Mouse (Mus musculus) adrenal gland, postnatal 25 days (tissue): ENCODE results near the gene Hist1h4m. TPM values are rescaled to one million over a fixed set of nuclear protein-coding genes. Genes with fewer than 3 reads are reported as not detected.
"Not testable (repeated sequence)": the region's sequence is repeated elsewhere in the genome, so short reads cannot be mapped to it uniquely, and the experiment has no call there.

ENCODE experiments used
- DNase-seq: peaks from one replicate; pipeline ENCODE4 v3.0.0; 2021; ENCODE audit warnings: mixed read lengths
- microRNA-seq, 2 experiments: library from miRNA; unstranded; fragments of <30 nt; microRNA quantifications; one replicate each; pipeline ENCODE4 v1.2.0; 2021
- total RNA-seq: library from RNA; stranded (reverse); gene quantifications from 2 replicates; pipeline ENCODE4 v1.2.3, GENCODE M21; 2021

Hist1h4m gene
- total RNA-seq, 1 experiment from 2014 or later: 356 TPM

- not testable (repeated sequence) for DNase-seq
Observed at GRCm38 (mm10) chr13:21811074-21811473, 472 bp upstream of the Hist1h4m start.

DNA sequence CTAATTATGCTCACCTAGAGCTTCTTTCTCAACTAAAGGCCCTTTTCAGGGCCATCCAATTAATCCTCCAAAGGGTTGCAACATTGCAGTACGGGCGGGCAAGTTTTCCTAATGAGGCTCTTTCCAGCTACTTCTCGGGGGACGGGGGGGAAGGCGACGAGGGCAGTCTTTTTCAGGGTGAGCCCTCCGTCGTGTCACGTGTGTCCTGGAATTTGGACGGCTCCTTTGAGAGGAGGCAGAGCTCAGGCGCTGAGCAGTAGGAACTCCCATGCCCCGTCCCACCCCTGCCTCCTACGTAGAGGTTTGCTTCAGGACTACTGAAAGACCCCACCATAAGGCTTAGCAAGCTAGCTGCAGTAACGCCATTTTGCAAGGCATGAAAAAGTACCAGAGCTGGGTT is 546 bp downstream of the Hist1h4m start:
- DNase-seq: not testable (repeated sequence)

- not testable (repeated sequence) for DNase-seq
Observed at GRCm38 (mm10) chr13:21820082-21820890, 8.7 kb downstream of the Hist1h4m start.

DNA sequence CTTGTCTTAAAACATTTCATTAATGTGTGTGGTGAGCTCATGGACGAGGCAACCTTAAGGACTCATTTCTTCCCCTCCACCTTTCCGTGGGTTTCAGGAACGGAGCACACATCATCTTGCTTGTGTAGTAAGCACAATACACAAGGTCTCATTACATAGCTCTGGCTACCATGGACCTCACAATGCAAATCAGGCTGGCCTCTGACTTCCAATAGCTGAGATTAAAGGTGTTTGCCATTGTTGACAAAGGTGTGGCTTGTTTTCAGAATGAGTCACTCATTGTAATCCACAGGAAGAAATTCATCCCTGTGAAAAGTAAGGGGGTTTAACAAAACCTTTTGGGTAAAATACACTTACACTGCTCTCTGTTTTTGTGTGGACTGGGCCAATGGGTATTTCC is 17.0 kb downstream of the Hist1h4m start:
- DNase-seq: no peak

DNA sequence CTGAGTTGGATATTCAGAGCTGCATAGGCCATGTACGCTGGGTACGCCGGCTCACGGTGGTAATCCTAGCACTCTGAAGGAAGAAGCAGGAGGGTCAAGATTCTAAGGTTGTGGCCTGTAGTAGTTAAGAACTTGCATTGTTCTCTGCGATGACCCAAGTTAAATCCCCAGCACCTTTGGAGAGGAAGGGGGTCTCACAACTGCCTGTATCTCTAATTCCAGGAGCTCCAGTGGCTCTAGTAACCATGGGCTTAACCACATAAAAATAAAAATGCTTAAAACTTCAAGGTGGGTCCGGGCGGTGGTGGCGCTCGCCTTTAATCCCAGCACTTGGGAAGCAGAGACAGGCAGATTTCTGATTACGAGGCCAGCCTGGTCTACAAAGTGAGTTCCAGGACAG is 18.8 kb downstream of the Hist1h4m start:
- DNase-seq: no peak

DNA sequence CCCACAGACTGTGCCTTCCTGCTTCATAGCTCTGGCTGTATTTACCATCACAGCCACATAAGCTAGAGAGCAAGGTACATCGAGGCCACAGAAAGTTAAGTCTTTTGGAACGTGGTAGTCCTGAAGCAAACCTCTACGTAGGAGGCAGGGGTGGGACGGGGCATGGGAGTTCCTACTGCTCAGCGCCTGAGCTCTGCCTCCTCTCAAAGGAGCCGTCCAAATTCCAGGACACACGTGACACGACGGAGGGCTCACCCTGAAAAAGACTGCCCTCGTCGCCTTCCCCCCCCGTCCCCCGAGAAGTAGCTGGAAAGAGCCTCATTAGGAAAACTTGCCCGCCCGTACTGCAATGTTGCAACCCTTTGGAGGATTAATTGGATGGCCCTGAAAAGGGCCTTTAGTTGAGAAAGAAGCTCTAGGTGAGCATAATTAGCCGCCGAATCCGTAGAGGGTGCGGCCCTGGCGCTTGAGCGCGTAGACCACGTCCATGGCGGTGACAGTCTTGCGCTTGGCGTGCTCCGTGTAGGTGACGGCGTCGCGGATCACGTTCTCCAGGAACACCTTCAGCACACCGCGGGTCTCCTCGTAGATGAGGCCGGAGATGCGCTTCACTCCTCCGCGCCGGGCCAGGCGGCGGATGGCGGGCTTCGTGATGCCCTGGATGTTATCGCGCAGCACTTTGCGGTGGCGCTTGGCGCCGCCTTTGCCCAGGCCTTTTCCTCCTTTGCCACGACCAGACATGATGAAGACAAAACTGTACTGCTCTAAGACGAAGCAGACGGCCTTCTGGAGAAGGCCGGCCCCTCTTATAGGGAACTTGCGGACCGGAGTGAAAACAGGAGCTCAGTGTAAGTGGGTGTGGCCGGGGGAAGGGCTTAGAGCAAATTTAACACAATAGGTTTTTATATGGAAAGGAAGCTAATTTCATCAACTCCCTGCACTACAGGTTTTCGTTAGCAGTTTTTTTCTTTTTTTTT is 20.2 kb downstream of the Hist1h4m start, which contains the start of gene Hist1h4n:
Gene Hist1h4n, minus strand, starts transcription at position 779 of the 977 bp plus-strand sequence.
- DNase-seq: not testable (repeated sequence)

GRCm38 (mm10) chr13:21833461-21833860 is 21.9 kb downstream of the Hist1h4m start, which contains the start of the genes Hist1h2ap and Hist1h2br:
Gene Hist1h2ap, minus strand, starts transcription at chr13:21833507.
Gene Hist1h2br, plus strand, starts transcription at chr13:21833743.
- DNase-seq: not testable (repeated sequence)

- DNase-seq: not testable (repeated sequence)
Observed at GRCm38 (mm10) chr13:21840508-21840907, 29.0 kb downstream of the Hist1h4m start.

- not testable (repeated sequence) for DNase-seq
Observed at GRCm38 (mm10) chr13:21846356-21846755, 34.8 kb downstream of the Hist1h4m start.

GRCm38 (mm10) chr13:21847883-21848282 is 36.3 kb downstream of the Hist1h4m start:
- no peak for DNase-seq

DNA sequence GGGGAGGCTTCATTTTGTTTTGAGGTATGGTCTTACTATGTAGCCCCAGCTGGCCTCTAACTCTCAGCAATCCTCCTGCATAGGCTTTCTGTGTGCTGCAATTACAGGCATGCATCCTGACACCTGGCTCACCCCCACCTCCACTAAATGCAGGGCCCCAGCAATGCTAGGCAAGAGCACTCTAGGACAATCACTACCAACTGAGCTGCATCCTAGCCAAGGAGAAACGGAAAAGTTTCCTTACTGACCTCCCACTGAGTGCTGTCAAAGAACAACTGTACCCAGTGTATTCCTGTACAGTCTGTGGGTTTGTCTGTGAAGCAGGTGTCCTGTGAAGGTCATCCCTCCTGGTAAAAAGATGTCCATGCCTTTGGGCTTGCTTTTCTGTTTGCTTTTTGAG is 39.1 kb downstream of the Hist1h4m start:
- DNase-seq: not testable (repeated sequence)

DNA sequence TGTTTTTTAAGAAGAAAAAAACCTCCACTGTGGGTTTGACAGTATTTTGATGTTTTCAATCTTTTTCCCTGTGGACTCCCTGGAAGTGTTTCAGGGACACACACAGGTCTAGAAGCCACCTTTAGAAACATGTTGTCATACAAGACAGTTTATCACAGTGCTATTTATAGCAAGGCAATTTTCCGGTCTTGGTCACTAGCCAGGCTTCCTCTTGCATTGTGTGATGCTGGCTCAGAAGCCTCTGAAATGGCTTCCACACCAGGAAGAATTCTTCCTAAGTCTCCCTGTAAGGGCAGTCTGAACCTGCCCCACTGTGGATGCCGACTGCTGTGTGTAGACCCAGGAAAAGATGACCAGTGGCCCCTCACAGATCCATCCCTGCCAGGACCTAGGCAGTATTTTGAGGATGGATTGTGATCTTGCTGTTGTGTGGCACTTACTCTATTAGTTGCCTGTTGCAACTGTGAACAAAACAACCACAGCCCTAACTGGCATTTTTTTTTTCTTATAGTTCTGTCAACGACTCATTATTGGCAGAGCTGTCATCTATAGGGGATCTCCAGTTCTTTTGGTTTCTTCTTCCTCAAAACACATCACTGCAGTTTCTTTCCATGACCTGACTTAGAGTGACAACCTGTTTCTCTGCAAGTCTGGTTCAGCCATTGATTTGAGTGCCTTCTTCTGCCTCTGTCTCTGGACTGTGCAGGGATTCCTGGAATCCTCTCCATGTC is 40.8 kb downstream of the Hist1h4m start:
- DNase-seq: no peak

DNA sequence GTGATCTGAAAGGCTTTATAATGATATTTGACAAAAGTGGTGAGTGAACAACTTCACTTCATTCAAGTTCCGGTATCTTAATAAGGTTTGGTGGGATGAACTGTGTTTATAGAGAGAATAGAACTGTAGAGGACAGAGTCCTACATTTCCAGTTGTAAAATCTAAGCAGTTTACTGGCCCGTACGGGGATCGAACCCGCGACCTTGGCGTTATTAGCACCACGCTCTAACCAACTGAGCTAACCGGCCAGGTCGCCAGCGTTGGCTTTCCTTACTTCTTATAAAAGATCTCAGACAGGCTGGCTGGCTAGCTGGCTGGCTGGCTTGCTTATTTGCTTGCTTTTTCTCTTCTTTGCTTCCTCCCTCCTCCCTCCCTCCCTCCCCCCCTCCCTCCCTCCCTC is 43.6 kb downstream of the Hist1h4m start:
- peak; percentile 75 for DNase-seq

- DNase-seq: peak; percentile 14
Observed at GRCm38 (mm10) chr13:21855698-21856162, 44.2 kb downstream of the Hist1h4m start.

GRCm38 (mm10) chr13:21861608-21862007 is 50.1 kb downstream of the Hist1h4m start:
- no peak for DNase-seq

Small RNAs within 50 kb of the gene (microRNA-seq; reads per million reads assigned to microRNA genes)
- gene Gm19658 (0 reads per million in 2 experiments), gene Gm44346 (0 reads per million in 2 experiments), gene Gm44466 (0 reads per million in 2 experiments)

Other genes starting within 250 kb of the Hist1h4m start
- not detected in 2 replicates for gene Olfr1364, start 230.0 kb upstream of the Hist1h4m start, total RNA-seq
- not detected in 2 replicates for gene Olfr1362, start 197.7 kb upstream of the Hist1h4m start, total RNA-seq
- not detected in 2 replicates for gene Olfr11, start 169.2 kb upstream of the Hist1h4m start, total RNA-seq
- not detected in 2 replicates for gene Olfr1361, start 148.4 kb upstream of the Hist1h4m start, total RNA-seq
- not detected in 2 replicates for gene Olfr1360, start 134.3 kb upstream of the Hist1h4m start, total RNA-seq
- not detected in 2 replicates for gene Olfr1359, start 113.6 kb upstream of the Hist1h4m start, total RNA-seq
- 91.0 and 102 TPM in 2 replicates for gene Hist1h2bl, start 95.6 kb upstream of the Hist1h4m start, total RNA-seq
- gene Hist1h2ai, start 95.3 kb upstream of the Hist1h4m start, total RNA-seq: 9.0 and 60.3 TPM in 2 replicates
- 105 and 138 TPM in 2 replicates for gene Hist1h3h, start 94.1 kb upstream of the Hist1h4m start, total RNA-seq
- gene Hist1h2bm, start 89.7 kb upstream of the Hist1h4m start, total RNA-seq: 26.4 and 32.4 TPM in 2 replicates
- 20.5 and 22.8 TPM in 2 replicates for gene Hist1h4j, start 76.7 kb upstream of the Hist1h4m start, total RNA-seq
- gene Hist1h4k, start 61.2 kb upstream of the Hist1h4m start, total RNA-seq: 152 and 260 TPM in 2 replicates
- 28.8 and 39.5 TPM in 2 replicates for gene Hist1h2ak, start 57.9 kb upstream of the Hist1h4m start, total RNA-seq
- gene Hist1h2bn, start 57.6 kb upstream of the Hist1h4m start, total RNA-seq: 52.6 and 54.5 TPM in 2 replicates
- gene Hist1h1b, start 31.1 kb upstream of the Hist1h4m start, total RNA-seq: 48.9 and 60.4 TPM in 2 replicates
- gene Hist1h3i, start 28.4 kb upstream of the Hist1h4m start, total RNA-seq: 122 and 132 TPM in 2 replicates
- gene Hist1h2an, start 24.5 kb upstream of the Hist1h4m start, total RNA-seq: 17.4 and 21.1 TPM in 2 replicates
- gene Hist1h2bp, start 24.3 kb upstream of the Hist1h4m start, total RNA-seq: 37.8 and 38.3 TPM in 2 replicates
- 40.4 and 87.7 TPM in 2 replicates for gene Hist1h2bq, start 1.5 kb upstream of the Hist1h4m start, total RNA-seq
- 56.7 and 173 TPM in 2 replicates for gene Hist1h2ao, start 1.3 kb upstream of the Hist1h4m start, total RNA-seq
- 43.4 and 51.9 TPM in 2 replicates for gene Hist1h4n, start 20.4 kb downstream of the Hist1h4m start, total RNA-seq
- gene Hist1h2ap, start 21.8 kb downstream of the Hist1h4m start, total RNA-seq: 4.5 and 108 TPM in 2 replicates
- gene Hist1h2br, start 22.0 kb downstream of the Hist1h4m start, total RNA-seq: 39.7 and 86.5 TPM in 2 replicates
- gene Zfp184, start 133.3 kb downstream of the Hist1h4m start, total RNA-seq: 2.0 and 2.1 TPM in 2 replicates
- gene Pom121l2, start 169.4 kb downstream of the Hist1h4m start, total RNA-seq: not detected in 2 replicates
- gene Prss16, start 198.0 kb downstream of the Hist1h4m start, total RNA-seq: not detected in 2 replicates
- gene Hist1h2ah, start 223.8 kb downstream of the Hist1h4m start, total RNA-seq: 30.0 and 61.8 TPM in 2 replicates
- 121 and 135 TPM in 2 replicates for gene Hist1h2bk, start 224.1 kb downstream of the Hist1h4m start, total RNA-seq
- gene Hist1h4i, start 229.6 kb downstream of the Hist1h4m start, total RNA-seq: 82.8 and 97.8 TPM in 2 replicates
- gene Hist1h2ag, start 231.2 kb downstream of the Hist1h4m start, total RNA-seq: 50.6 and 64.7 TPM in 2 replicates
- 57.9 and 61.1 TPM in 2 replicates for gene Hist1h2bj, start 231.5 kb downstream of the Hist1h4m start, total RNA-seq